Mouse (Mus musculus): ENCODE results near the gene Ltbp4.

DNA sequence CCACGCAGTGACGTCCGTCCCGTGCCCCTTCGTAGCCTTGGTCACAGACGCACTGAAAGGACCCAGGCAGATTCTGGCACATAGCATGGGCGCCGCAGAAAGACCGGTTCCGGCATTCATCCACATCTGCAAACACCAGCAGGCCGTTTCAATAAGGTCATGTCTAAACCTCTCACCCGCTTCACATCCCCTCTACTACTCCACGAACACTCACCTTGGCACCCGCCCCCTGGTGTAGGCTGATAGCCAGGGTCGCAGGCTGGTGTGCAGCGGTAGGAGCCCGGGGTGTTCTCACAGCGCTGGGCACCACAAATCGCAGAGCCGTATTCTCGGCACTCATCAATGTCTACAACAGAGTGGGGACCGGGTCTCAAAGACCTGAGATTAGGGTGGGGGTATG, 18.1 kb downstream of the Ltbp4 start:
- TF ChIP-seq CHD2 (IDR thresholded peaks at IDR 0.05; ENCODE audit: low read length), result no peak
- TF ChIP-seq E2F4 (IDR thresholded peaks at IDR 0.05; ENCODE audit: insufficient replicate concordance, low read depth, low read length), result no peak
- TF ChIP-seq JUND (conservative IDR thresholded peaks at IDR 0.05; ENCODE audit: low read depth, low read length), result no peak
- TF ChIP-seq ELF1 (IDR thresholded peaks at IDR 0.05; ENCODE audit: low read depth, low read length), result no peak
- no peak for TF ChIP-seq MEF2A (IDR thresholded peaks at IDR 0.05; ENCODE audit: borderline replicate concordance, low read depth, low read length)
- TF ChIP-seq CTCF (conservative IDR thresholded peaks at IDR 0.05 in 1 of 2, IDR thresholded peaks at IDR 0.05 in 1 of 2; ENCODE audit: low read depth in 2 of 2, low read length in 2 of 2), result no peak
- TF ChIP-seq POLR2A (IDR thresholded peaks at IDR 0.05; ENCODE audit: low read depth, low read length), result no peak
